Mouse (Mus musculus): Measurements from ENCODE around the gene Gm43191. TPM values are rescaled to one million over a fixed set of nuclear protein-coding genes. Genes with fewer than 3 reads are reported as not detected.

Gm43191 gene
- not detected in 2 replicates for polyA plus RNA-seq (2012; rRNA removed)

GRCm38 (mm10) chr3:116681160-116681559 lies at the start of gene Gm43191:
Gene Gm43191 (minus strand): TSS chr3:116681260.
- TF ChIP-seq POLR2A (IDR thresholded peaks at IDR 0.05; ENCODE audit: low read depth, low read length): no peak
- no peak for TF ChIP-seq CTCF (conservative IDR thresholded peaks at IDR 0.05; ENCODE audit: insufficient read depth, insufficient read length, low read depth, low read length)
- H3K4me1 ChIP-seq (ENCODE audit: control insufficient read depth, insufficient read depth, low read length): no peaks in the 10 kb centered on the region
- H3K4me3 ChIP-seq (ENCODE audit: insufficient read depth, low read depth, low read length): no peak within 1 kb of the TSS
- H3K27me3 ChIP-seq (replicated peaks; ENCODE audit: control insufficient read depth, insufficient read depth, low read length): no peaks in the 10 kb centered on the region
- WGBS: 96% methylated on average over 1 of the region's 1 CpGs
- no peak within 1 kb of the TSS for H3K27ac ChIP-seq (ENCODE audit: insufficient read depth, low read depth, low read length)
- DNase-seq: no peak
- H3K36me3 ChIP-seq (ENCODE audit: control insufficient read depth, insufficient read depth, low read length): no peaks in the 10 kb centered on the region; the same call in 1 of the 2 replicates

DNA sequence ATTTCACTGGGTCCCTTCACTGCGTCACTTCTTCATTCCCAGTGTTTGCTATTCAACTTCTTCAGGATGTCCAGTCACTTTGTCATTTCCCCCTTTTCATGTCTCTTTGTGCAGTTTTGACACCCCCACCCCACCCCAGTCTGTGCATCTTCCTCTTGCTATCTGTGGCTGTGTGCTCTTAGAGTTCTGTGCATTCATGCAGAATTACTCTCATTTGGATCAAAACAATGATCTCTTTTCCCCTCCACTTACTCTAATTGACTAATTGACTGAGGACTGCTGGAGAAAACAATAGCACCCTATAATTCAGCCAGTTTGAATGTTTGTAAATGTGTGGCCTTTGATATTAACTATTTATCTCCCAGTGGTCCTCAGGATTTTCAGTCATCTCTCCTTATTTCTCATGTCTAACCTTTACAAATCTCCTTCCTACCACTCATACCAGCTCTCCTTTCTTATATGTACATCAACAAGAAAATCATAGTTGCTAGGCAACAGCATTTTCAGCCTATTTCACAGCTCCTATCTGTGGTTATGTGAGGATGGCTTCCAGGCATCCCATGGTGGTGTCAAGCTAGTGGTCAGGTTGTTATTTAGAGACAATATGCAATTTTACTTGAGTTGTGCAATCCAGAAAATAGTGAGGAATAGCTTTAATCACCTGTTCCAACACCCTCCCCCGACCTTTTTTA lies 48.6 kb upstream of the Gm43191 start:
- 78% methylated on average over 2 of the region's 2 CpGs for WGBS
- DNase-seq: no peak
- Histone ChIP-seq H3K27ac (ENCODE audit: insufficient read depth, low read depth, low read length) (no peak overlapping the region), H3K27me3 (replicated peaks; ENCODE audit: control insufficient read depth, insufficient read depth, low read length) (no peaks in the 10 kb centered on the region), H3K4me1 (ENCODE audit: control insufficient read depth, insufficient read depth, low read length) (no peaks in the 10 kb centered on the region), H3K4me3 (ENCODE audit: insufficient read depth, low read depth, low read length) (no peak overlapping the region), H3K36me3 (ENCODE audit: control insufficient read depth, insufficient read depth, low read length) (no peaks in the 10 kb centered on the region)
- TF ChIP-seq CTCF (conservative IDR thresholded peaks at IDR 0.05; ENCODE audit: insufficient read depth, insufficient read length, low read depth, low read length) (no peak), POLR2A (IDR thresholded peaks at IDR 0.05; ENCODE audit: low read depth, low read length) (no peak)

DNA sequence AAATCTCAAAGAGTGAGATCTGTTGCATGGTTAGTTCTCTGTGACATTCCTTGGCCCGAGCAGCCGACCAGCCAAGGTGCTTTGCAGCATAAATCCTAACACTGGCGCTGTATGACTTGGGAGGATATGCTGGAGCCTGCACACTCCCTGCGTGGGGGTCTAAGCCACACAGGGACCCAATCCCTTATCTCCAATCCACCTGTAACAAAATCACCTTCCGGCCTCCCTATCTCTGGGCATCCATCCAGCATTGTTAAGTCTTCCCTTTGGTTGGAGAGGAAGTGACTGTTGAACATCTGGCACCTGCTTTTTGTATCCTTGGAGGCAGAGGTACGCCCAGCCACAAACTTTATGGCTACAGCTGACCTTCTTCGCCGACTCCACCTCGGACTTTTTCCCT lies 45.7 kb upstream of the Gm43191 start:
- Histone ChIP-seq H3K27ac (ENCODE audit: insufficient read depth, low read depth, low read length) (no peak overlapping the region), H3K27me3 (replicated peaks; ENCODE audit: control insufficient read depth, insufficient read depth, low read length) (no peaks in the 10 kb centered on the region), H3K36me3 (ENCODE audit: control insufficient read depth, insufficient read depth, low read length) (no peaks in the 10 kb centered on the region), H3K4me1 (ENCODE audit: control insufficient read depth, insufficient read depth, low read length) (peaks cover 7% of the 10 kb centered on the region; the same call in 1 of the 2 replicates), H3K4me3 (ENCODE audit: insufficient read depth, low read depth, low read length) (no peak overlapping the region)
- TF ChIP-seq POLR2A (IDR thresholded peaks at IDR 0.05; ENCODE audit: low read depth, low read length): no peak
- TF ChIP-seq CTCF (conservative IDR thresholded peaks at IDR 0.05; ENCODE audit: insufficient read depth, insufficient read length, low read depth, low read length): no peak
- WGBS: 21% methylated on average over 9 of the region's 9 CpGs
- DNase-seq: no peak

DNA sequence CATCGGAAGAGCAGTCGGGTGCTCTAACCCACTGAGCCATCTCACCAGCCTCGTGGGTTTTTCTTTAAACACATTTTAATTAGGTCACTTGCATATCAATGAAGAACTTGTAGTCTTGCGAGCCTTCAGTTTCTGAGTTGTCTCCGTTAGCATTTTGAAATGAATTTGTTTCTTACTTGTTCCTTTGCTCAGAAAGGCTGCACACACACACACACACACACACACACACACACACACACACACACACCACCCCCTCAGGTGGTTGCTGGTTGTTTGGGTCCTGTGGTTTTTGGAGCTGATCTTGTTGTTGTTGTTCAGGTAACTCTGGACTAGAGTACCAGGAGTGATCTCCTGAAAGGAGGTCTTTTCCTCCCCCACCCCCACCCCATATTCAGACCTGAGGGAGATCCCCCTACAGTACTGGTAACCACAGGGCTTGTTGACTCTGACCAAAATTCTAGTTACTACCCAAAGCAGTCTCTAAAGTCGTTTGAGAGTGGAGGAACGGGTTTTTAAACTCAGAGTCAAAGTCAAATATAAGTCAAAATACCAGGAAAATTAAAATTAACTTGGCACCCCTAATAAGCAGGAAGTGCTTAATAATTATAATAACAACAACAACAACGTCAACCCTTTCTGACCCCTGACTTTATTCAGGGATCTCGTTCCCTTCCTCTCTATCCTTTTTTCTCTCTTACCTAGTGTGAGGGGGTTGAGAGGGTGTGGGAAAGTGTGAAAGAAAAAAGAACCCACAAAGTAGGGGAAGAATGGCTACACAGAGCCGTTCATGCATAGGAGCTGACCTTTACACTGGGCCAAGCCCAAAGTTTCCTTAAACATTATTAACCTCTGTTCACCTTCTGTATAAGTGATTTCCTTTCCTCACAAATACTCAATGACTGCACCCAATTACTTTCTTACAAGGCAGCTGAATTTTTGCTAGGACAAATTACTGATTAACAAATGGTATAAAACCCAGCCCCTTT lies 42.7 kb upstream of the Gm43191 start:
- TF ChIP-seq CTCF (conservative IDR thresholded peaks at IDR 0.05; ENCODE audit: insufficient read depth, insufficient read length, low read depth, low read length) (no peak), POLR2A (IDR thresholded peaks at IDR 0.05; ENCODE audit: low read depth, low read length) (no peak)
- no peak overlapping the region for H3K4me3 ChIP-seq (ENCODE audit: insufficient read depth, low read depth, low read length)
- H3K4me1 ChIP-seq (ENCODE audit: control insufficient read depth, insufficient read depth, low read length): peaks cover 7% of the 10 kb centered on the region; the same call in 1 of the 2 replicates
- 29% methylated on average over 10 of the region's 10 CpGs for WGBS
- 0 out of 2 replicates have a peak overlapping the region, but pooled peaks have one; percentile 38 for H3K27ac ChIP-seq (ENCODE audit: insufficient read depth, low read depth, low read length)
- no peaks in the 10 kb centered on the region for H3K27me3 ChIP-seq (replicated peaks; ENCODE audit: control insufficient read depth, insufficient read depth, low read length)
- no peaks in the 10 kb centered on the region for H3K36me3 ChIP-seq (ENCODE audit: control insufficient read depth, insufficient read depth, low read length)
- DNase-seq: no peak

- DNase-seq: peak; percentile 23
Observed at GRCm38 (mm10) chr3:116722980-116723379, 41.9 kb upstream of the Gm43191 start.

GRCm38 (mm10) chr3:116718951-116719350 lies 37.9 kb upstream of the Gm43191 start:
- H3K27me3 ChIP-seq (replicated peaks; ENCODE audit: control insufficient read depth, insufficient read depth, low read length): no peaks in the 10 kb centered on the region
- no peak for DNase-seq
- no peaks in the 10 kb centered on the region for H3K36me3 ChIP-seq (ENCODE audit: control insufficient read depth, insufficient read depth, low read length)
- H3K27ac ChIP-seq (ENCODE audit: insufficient read depth, low read depth, low read length): no peak overlapping the region
- TF ChIP-seq POLR2A (IDR thresholded peaks at IDR 0.05; ENCODE audit: low read depth, low read length) (no peak), CTCF (conservative IDR thresholded peaks at IDR 0.05; ENCODE audit: insufficient read depth, insufficient read length, low read depth, low read length) (no peak)
- H3K4me1 ChIP-seq (ENCODE audit: control insufficient read depth, insufficient read depth, low read length): peaks cover 4% of the 10 kb centered on the region; the same call in 1 of the 2 replicates
- WGBS: 79% methylated on average over 3 of the region's 3 CpGs
- no peak overlapping the region for H3K4me3 ChIP-seq (ENCODE audit: insufficient read depth, low read depth, low read length)

More at GRCm38 (mm10) chr3:116722980-116723379, 41.9 kb upstream of the Gm43191 start:
- H3K27ac ChIP-seq (ENCODE audit: insufficient read depth, low read depth, low read length): no peak overlapping the region
- H3K4me1 ChIP-seq (ENCODE audit: control insufficient read depth, insufficient read depth, low read length): peaks cover 7% of the 10 kb centered on the region; the same call in 1 of the 2 replicates
- H3K4me3 ChIP-seq (ENCODE audit: insufficient read depth, low read depth, low read length): no peak overlapping the region
- no peaks in the 10 kb centered on the region for H3K36me3 ChIP-seq (ENCODE audit: control insufficient read depth, insufficient read depth, low read length)
- no peak for TF ChIP-seq POLR2A (IDR thresholded peaks at IDR 0.05; ENCODE audit: low read depth, low read length)
- no peak for TF ChIP-seq CTCF (conservative IDR thresholded peaks at IDR 0.05; ENCODE audit: insufficient read depth, insufficient read length, low read depth, low read length)
- no peaks in the 10 kb centered on the region for H3K27me3 ChIP-seq (replicated peaks; ENCODE audit: control insufficient read depth, insufficient read depth, low read length)
- WGBS: 59% methylated on average over 4 of the region's 4 CpGs
